Mouse (Mus musculus): ENCODE data around the gene Tmprss7.

Gene Tmprss7

GRCm38 (mm10) chr16:45693558-45693957, at the start of gene Tmprss7:
TSS of gene Tmprss7 (minus strand) at chr16:45693658.
- no peak for DNase-seq (ENCODE audit: low read depth, low spot score)

DNA sequence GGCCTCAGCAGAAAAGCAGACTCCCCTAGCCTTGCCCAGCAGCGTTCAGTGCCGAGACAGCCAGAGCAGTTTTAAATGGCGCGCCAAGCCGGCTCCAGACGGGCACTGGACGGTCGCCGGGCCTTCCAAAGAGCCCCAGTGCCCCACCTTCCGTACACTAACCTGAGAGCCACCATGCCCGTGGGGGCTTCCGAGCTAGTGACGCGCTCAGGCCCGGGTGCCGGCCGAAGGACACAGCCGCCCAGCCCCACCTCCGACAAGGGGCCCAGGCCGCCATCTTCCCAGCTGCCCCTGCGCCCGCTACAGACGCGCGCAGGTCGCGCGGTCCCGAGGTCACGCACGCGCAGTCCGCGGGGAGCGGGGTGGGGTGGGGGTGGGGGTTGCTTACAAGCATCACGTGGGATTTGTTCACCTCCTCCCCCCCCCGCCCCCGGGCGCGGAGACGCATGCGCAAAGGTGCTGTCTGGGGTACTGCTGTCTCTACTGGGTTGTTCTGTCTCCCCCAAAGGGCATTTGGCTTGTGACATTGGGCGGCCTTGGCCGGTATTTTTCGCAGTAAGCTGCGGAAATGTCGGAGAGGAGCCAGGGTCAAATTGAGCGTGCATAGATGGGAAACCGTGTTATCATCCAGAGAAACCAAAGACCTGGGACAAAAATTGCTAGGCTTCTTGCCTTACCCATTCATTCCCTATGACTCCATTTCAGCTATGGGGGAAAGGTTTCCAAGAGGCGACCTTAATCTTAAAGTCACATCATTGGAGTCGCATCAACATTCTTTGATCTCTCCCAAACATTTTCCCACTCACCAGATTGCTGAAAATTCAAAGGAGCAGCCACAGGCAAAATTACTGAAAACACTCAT, 49.4 kb upstream of the Tmprss7 start, which contains the start of gene Abhd10:
Gene Abhd10, minus strand, starts transcription at position 341 of the 862 bp plus-strand sequence.
- peak; percentile 96 for DNase-seq (ENCODE audit: low read depth, low spot score)

DNA sequence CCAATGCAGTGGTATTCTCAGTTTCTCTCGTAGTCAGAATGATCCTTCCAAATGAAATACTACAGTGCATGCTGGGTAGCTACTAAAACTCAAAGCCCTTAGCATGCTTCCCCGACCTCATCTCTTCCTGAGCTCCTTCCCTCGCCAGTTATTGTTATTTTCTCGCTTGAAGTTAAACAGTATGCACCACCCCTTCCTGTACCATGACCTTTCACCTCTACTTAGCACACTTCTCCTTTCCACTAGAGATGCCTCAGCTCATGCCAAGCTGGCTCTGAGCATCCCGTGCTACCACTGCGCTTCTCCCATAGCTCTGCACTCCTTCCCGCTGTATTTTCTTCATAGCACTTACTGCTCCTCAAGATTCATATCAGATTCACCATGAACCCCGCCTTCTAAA, 44.4 kb upstream of the Tmprss7 start:
- no peak for DNase-seq (ENCODE audit: low read depth, low spot score)

DNA sequence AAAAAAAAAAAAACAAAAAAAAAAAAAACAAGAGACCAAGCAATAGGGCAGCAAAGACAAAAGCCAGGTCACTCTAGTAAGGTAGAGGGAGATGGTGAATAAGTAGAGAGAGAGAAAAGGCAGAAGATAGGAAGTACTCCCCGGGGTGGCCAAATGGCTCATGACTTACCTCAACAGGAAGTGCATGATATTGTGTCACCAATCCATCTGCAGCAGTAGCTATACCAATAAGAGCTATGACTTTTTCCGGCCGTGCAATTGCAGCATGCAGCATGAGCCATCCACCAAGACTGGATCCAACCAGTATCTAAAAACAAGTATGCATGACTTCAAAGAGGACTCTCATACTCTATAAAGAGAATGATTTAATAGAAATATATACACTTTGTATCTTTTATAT, 43.3 kb upstream of the Tmprss7 start:
- DNase-seq (ENCODE audit: low read depth, low spot score) = no peak

- DNase-seq (ENCODE audit: low read depth, low spot score) = no peak
Observed at GRCm38 (mm10) chr16:45729163-45729562, 35.7 kb upstream of the Tmprss7 start.

DNA sequence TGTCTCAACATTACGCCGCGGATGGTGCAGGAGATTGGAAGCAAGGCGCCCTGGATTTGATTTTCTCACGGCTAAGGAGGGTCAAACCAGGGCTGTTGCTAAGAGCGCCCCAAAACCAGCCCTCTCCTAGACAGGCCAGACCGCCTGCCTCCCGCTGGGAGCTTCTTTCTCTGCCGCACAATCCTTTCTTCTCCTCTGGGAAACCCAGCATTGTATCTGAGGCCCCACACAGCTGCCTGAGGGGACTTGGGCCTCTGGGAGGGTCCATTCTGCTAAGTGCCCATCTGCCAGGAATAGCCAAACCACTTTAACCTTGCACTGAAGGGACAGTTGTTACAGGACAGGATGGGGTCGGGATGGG, 31.3 kb upstream of the Tmprss7 start:
- no peak for DNase-seq (ENCODE audit: low read depth, low spot score)

- DNase-seq (ENCODE audit: low read depth, low spot score) = peak; percentile 56
Observed at GRCm38 (mm10) chr16:45724061-45724741, 30.7 kb upstream of the Tmprss7 start, which contains the start of gene Tagln3. TSS of gene Tagln3 (minus strand) at chr16:45724608.

- no peak for DNase-seq (ENCODE audit: low read depth, low spot score)
Observed at GRCm38 (mm10) chr16:45723172-45723901, 29.9 kb upstream of the Tmprss7 start.

- DNase-seq (ENCODE audit: low read depth, low spot score) = no peak
Observed at GRCm38 (mm10) chr16:45722460-45722951, 29.0 kb upstream of the Tmprss7 start.

GRCm38 (mm10) chr16:45720022-45720630, 26.7 kb upstream of the Tmprss7 start:
- no peak for DNase-seq (ENCODE audit: low read depth, low spot score)

DNA sequence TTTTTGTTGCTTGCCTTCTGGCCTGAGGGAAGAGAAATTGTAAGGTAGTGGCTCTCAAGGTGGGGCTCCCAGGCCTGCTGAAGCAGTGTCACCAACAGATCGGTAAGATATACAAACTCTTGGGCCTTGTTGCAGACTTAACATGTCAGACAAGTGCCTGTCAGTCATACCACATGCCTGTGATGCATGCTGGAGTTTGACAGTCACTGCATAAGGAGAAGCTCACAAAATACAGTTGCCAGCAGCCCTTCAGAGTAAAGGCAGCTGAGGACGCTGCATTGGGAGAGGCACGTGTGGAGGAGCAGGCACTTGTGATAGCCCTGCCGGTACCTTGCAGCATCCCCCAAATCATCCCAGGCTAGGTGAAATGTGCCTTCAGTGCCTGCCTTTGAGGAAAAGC, 24.8 kb upstream of the Tmprss7 start:
- DNase-seq (ENCODE audit: low read depth, low spot score) = no peak

DNA sequence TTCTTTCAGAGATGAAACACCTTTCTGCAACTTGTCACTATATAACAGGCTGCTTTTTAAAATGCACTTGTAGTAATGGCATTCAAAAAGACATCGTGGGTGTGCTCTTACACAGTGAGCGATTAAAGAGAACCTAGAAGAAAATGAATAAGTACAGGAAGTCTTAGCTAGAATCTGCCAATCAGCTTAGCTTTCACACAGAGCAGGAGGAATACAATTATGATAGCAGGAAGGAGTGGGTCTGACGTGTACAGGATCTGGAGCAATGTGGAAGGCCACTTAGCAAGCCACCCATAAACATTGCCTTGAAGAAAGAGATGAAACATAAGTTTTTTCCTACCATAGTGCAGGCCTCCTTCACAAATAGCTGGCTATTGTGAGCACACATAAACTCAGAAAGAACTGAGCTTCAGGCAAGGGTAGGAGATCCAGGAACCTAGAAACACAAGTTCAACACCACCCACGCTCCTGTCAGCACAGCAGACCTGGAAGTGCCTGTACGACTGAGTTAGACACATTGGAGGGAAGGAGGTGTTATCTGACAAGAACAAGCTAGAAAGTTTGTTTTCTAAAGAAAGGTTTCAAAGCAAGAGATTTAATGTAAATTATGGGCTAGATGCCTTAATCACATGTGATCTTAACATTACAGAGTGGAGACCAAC, 21.2 kb upstream of the Tmprss7 start:
- DNase-seq (ENCODE audit: low read depth, low spot score) = no peak

- DNase-seq (ENCODE audit: low read depth, low spot score) = no peak
Observed at GRCm38 (mm10) chr16:45713878-45714277, 20.4 kb upstream of the Tmprss7 start.

DNA sequence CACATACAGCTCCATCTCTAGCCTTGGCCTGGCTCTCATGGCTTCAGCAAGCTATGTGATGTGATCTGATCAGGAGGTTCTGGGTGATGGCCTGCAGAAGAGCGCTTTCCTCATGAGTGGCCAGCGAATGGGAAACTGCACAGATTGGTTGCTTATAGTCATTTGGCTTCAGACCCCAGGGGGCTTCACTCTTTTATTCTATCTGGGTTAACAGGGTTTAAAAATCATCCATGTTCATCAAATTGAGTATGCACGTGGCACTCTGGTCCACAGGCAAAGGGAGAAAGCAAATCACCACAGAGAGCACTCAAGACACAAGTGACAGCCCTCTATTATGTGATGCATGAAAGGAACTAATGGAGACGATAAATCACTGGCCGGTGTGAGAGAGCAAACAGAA, 19.8 kb upstream of the Tmprss7 start:
- DNase-seq (ENCODE audit: low read depth, low spot score) = no peak

- no peak for DNase-seq (ENCODE audit: low read depth, low spot score)
Observed at GRCm38 (mm10) chr16:45711263-45711662, 17.8 kb upstream of the Tmprss7 start.

- DNase-seq (ENCODE audit: low read depth, low spot score) = no peak
Observed at GRCm38 (mm10) chr16:45699301-45699700, 5.8 kb upstream of the Tmprss7 start.

GRCm38 (mm10) chr16:45697996-45698395, 4.5 kb upstream of the Tmprss7 start:
- DNase-seq (ENCODE audit: low read depth, low spot score) = no peak

DNA sequence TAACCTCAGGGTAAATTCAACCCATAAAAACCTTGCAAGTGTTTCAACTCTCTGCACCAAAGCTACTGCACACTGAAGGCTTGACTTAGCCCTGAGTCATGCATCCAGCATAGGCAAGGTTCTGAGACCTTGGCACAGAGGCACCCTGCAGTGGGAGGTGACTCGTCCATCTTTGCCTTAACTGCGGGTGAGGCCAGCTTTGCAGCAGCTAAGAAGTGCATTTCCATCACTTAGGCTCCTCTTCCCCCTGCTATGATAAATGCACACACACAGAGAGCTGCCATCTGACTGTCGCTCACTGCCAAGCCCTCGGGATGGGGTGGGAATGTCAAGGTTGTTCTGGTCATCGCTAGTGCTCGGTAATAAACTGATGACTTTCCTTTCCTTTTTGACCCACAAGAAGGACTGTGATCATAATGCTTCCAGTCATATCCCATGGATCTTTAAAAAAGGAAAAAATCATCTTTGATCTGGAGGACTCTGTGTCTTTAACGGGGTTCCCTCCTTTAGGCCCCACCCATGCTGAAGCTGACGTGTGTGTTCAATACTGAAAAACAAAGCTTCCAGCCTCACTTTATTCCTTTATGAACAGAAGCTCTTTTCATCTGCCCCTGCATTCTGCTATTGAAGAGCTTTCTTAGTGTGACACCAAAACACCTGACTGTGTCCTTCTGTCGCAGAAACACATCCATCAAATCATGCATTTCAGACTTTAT, 2.1 kb upstream of the Tmprss7 start:
- no peak for DNase-seq (ENCODE audit: low read depth, low spot score)

DNA sequence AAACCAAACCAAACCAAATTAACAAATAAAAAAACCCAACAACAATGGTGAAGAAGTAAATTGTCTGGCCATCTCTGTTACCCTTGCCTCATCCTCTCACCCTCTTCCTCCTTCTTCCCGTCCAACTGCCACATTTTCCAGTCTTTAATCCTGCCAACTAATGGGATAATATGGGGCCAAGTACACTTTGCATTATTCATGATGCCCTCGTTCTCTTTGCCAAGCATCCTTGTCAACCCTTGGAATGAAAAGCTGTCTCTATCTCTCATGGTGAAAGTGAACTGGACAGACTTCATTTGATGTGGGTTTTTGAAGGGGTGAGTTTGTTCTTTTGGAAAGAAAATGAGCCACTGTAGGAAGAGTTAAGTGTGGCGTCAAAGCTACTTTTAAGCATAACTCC, 607 bp downstream of the Tmprss7 start:
- no peak for DNase-seq (ENCODE audit: low read depth, low spot score)

DNA sequence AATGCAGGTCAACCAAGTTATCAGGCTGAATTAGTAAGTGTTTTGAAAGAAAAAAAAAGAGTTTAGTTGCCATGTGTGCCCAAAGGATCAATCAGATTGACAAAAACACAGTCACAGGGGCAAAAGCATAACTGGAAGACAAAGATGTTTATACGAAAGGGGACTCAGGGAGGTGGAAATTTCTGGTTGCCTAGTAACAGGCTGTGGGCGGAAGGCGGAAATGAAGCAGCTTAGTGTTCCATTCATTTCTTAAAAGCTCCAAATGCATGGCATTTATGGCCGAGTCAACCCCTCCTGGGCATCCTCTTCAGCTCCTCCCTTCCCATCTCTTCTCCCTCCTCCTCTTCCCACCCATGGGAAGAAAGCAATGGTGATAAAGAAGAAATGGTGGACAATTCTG, 3.3 kb downstream of the Tmprss7 start:
- no peak for DNase-seq (ENCODE audit: low read depth, low spot score)

Measured in retina, postnatal 7 days (tissue).